Mouse (Mus musculus) limb, embryonic 12.5 days (tissue): Measurements from ENCODE around the gene Cdh10. TPM values are rescaled to one million over a fixed set of nuclear protein-coding genes. Genes with fewer than 3 reads are reported as not detected.

ENCODE experiments used
- ATAC-seq: fragments of 200-750 bp; cut with Nextera tagmentation; 2 replicates; pipeline ENCODE4 v1.8.0; 2017; ENCODE audit warnings: low read depth, moderate TSS enrichment; ENCODE audit not compliant: insufficient number of reproducible peaks, insufficient read depth, low FRiP score, low TSS enrichment
- H3K27ac ChIP-seq: fragments of 300-500 bp; sonication (generic); 2 replicates; pipeline ENCODE4 v1.5.1; 2016; ENCODE audit warnings: mild to moderate bottlenecking, moderate library complexity
- H3K27me3 ChIP-seq: fragments of 300-500 bp; sonication (generic); 2 replicates; pipeline ENCODE4 v1.6.1; 2016; ENCODE audit warnings: mild to moderate bottlenecking, moderate library complexity
- H3K36me3 ChIP-seq: fragments of 300-500 bp; sonication (generic); 2 replicates; pipeline ENCODE4 v1.6.1; 2016; ENCODE audit warnings: mild to moderate bottlenecking, moderate library complexity
- H3K4me1 ChIP-seq: fragments of 300-500 bp; sonication (generic); replicated peaks from 2 replicates; pipeline ENCODE4 v1.6.1; 2016
- H3K4me2 ChIP-seq: fragments of 300-500 bp; sonication (generic); 2 replicates; pipeline ENCODE4 v1.6.1; 2016; ENCODE audit warnings: mild to moderate bottlenecking, moderate library complexity
- H3K4me3 ChIP-seq: fragments of 300-500 bp; sonication (generic); replicated peaks from 2 replicates; pipeline ENCODE4 v1.5.1; 2016; ENCODE audit warnings: mild to moderate bottlenecking
- H3K9ac ChIP-seq: fragments of 300-500 bp; sonication (generic); replicated peaks from 2 replicates; pipeline ENCODE4 v1.6.1; 2016; ENCODE audit warnings: mild to moderate bottlenecking, moderate library complexity
- H3K9me3 ChIP-seq: fragments of 300-500 bp; sonication (generic); 2 replicates; pipeline ENCODE4 v1.6.1; 2016; ENCODE audit warnings: mild to moderate bottlenecking, moderate library complexity
- WGBS: fragments of 180-500 bp; shearing (Covaris S2); methylation state at CpG from one replicate; pipeline ENCODE4 v1.1.7; 2016; 5-methylcytosine and 5-hydroxymethylcytosine counted together
- polyA plus RNA-seq: library from polyadenylated mRNA; unstranded; fragments of >200 nt; fragmentation: Nextera tagmentation; extraction: Ambion mirVana; gene quantifications from 2 replicates; pipeline ENCODE4 v1.2.1, GENCODE M21; 2016

The Cdh10 gene
- polyA plus RNA-seq, 1 experiment from 2014 or later, result 3.1 TPM

DNA sequence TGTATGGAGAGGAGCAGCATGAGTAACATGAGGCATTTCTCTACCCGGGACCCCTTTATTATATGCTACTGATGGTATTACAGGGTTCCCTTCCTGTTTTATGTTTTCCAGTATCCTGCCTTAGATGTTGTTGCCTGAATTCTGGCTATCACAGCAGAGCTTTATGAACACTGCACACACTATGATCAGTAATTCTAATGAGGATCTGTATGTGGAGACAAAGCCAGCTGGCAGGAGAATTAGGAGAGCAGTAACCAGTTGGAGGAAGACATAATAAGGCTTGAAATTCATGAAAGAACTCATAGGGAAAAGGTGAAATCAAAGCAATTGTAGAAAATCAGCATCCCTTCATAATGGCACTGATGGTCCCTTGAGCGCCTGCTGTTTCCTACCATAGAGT is 51.1 kb downstream of the Cdh10 start:
- ATAC-seq, result no peak
- WGBS, result 84% methylated on average over 2 of the region's 2 CpGs
- Histone ChIP-seq H3K9me3 (no peaks in the 10 kb centered on the region), H3K27ac (no peak overlapping the region), H3K36me3 (no peaks in the 10 kb centered on the region), H3K4me2 (no peak overlapping the region), H3K4me3 (no peak overlapping the region), H3K4me1 (no peaks in the 10 kb centered on the region), H3K27me3 (no peaks in the 10 kb centered on the region), H3K9ac (no peak overlapping the region)

GRCm38 (mm10) chr15:18881467-18881866 is 62.7 kb downstream of the Cdh10 start:
- no peaks in the 10 kb centered on the region for H3K9me3 ChIP-seq
- H3K27me3 ChIP-seq, result no peaks in the 10 kb centered on the region
- no peak overlapping the region for H3K9ac ChIP-seq
- ATAC-seq, result no peak
- no peak overlapping the region for H3K4me3 ChIP-seq
- H3K36me3 ChIP-seq, result no peaks in the 10 kb centered on the region
- H3K4me2 ChIP-seq, result no peak overlapping the region
- WGBS, result 78% methylated on average over 5 of the region's 5 CpGs
- no peak overlapping the region for H3K27ac ChIP-seq
- no peaks in the 10 kb centered on the region for H3K4me1 ChIP-seq

DNA sequence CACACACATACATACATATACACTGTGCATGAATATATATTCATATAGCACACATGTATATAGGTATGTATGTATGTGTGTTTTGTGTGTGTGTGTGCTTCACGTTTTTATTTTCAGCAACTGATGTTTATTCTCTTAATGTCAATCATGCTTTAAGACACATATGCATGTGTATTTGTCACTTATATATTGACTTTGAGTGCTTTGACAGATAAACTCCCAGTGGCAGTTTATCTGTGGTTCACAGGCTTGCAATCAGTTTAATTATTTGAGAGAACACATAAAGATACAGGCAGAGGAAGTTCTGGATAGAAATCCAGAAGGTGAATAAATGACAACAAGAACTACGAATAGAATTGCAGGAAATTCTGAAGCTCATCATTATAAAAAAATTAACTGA is 67.9 kb downstream of the Cdh10 start:
- Histone ChIP-seq H3K27ac (no peak overlapping the region), H3K4me1 (no peaks in the 10 kb centered on the region), H3K4me2 (no peak overlapping the region), H3K9me3 (no peaks in the 10 kb centered on the region), H3K4me3 (no peak overlapping the region), H3K27me3 (no peaks in the 10 kb centered on the region), H3K36me3 (no peaks in the 10 kb centered on the region), H3K9ac (no peak overlapping the region)
- WGBS, result 78% methylated on average over 2 of the region's 2 CpGs
- no peak for ATAC-seq

DNA sequence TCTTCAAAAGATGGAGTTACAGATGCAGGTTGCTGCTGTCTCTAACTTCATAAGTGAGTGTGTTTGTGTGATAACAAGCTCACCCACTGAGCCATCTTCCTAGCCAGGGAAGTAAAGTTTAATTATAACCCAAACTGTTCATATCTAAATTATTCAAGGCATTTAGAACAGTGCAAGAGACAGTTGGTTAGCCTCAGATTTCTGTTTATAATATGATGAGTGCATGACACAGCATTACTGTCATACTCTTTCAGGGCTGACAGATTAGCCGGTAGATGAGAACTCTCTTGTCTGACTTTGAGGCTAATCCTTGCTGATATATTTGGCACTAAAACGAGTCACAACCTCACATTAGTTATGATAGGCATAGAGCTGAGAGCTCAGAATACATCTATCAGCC is 70.2 kb downstream of the Cdh10 start:
- no peaks in the 10 kb centered on the region for H3K9me3 ChIP-seq
- no peak overlapping the region for H3K9ac ChIP-seq
- no peaks in the 10 kb centered on the region for H3K4me1 ChIP-seq
- H3K4me2 ChIP-seq, result no peak overlapping the region
- H3K36me3 ChIP-seq, result no peaks in the 10 kb centered on the region
- no peak overlapping the region for H3K27ac ChIP-seq
- no peak overlapping the region for H3K4me3 ChIP-seq
- 79% methylated on average over 2 of the region's 2 CpGs for WGBS
- H3K27me3 ChIP-seq, result no peaks in the 10 kb centered on the region
- ATAC-seq, result no peak

DNA sequence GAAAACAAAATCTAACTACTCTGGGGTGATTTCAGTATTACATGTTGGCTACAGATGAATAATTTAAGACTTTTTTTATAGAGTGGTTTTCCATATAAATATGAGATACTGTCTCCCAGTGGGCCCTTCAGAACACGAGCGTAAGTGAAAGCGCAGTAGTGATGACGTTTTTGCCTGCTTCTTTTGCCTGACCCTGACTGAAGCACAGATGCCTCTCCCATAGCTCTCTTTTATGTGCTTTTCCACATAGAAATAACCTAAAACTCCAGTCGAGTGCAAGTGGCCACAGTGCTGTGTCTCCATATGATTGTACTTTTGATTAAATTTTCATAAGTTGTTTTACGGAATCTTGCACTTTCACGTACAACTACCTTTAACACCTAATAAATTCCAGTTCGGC is 71.6 kb downstream of the Cdh10 start:
- Histone ChIP-seq H3K4me1 (no peaks in the 10 kb centered on the region), H3K27ac (no peak overlapping the region), H3K27me3 (no peaks in the 10 kb centered on the region), H3K36me3 (no peaks in the 10 kb centered on the region), H3K9me3 (no peaks in the 10 kb centered on the region), H3K4me3 (no peak overlapping the region), H3K9ac (no peak overlapping the region), H3K4me2 (no peak overlapping the region)
- WGBS, result 61% methylated on average over 8 of the region's 8 CpGs
- no peak for ATAC-seq

GRCm38 (mm10) chr15:18900776-18901175 is 82.0 kb downstream of the Cdh10 start:
- no peak overlapping the region for H3K27ac ChIP-seq
- H3K9me3 ChIP-seq, result no peaks in the 10 kb centered on the region
- H3K4me1 ChIP-seq, result no peaks in the 10 kb centered on the region
- ATAC-seq, result no peak
- H3K27me3 ChIP-seq, result no peaks in the 10 kb centered on the region
- H3K4me2 ChIP-seq, result no peak overlapping the region
- H3K9ac ChIP-seq, result no peak overlapping the region
- no peak overlapping the region for H3K4me3 ChIP-seq
- no peaks in the 10 kb centered on the region for H3K36me3 ChIP-seq

DNA sequence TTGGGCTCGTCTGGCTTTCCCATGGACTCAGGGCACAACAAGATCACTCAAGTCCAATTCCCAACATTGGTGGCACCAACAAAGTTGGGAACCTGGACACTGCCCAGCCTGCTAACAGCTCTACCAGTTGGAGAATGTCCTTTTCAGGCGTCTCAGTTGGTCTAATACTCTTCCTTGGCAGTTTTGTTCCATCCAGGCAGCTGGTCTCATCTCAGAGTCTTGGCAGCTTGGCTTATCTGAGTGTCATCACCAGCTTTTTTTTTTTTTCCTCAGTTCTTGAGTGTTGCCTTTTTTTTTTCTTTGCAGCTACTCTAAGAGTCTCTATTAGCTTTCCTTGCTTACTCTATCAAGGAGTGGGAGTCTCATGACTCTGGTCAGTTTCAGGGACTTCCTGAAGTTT is 85.4 kb downstream of the Cdh10 start:
- Histone ChIP-seq H3K9ac (no peak overlapping the region), H3K36me3 (no peaks in the 10 kb centered on the region), H3K4me2 (no peak overlapping the region), H3K4me1 (no peaks in the 10 kb centered on the region), H3K4me3 (no peak overlapping the region), H3K9me3 (no peaks in the 10 kb centered on the region), H3K27ac (no peak overlapping the region), H3K27me3 (no peaks in the 10 kb centered on the region)
- ATAC-seq, result no peak
- WGBS, result 65% methylated on average over 2 of the region's 2 CpGs

DNA sequence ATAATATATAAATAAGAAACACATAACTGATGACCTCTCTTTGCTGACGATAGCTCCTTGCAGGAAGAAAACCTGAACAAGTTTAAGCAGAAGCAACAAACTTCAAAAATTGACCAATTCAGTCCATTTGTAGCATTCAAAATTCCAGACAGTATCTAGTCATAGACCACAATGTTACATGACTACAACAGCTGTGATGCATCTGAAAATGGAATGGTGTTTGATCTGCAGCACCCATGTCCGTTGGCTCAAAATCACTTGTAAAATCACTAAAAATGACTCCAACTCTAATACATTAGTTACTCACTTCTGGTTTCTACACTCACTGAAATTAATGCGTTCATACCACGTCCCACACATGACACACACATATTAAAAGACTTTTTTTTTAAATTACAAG is 91.9 kb downstream of the Cdh10 start:
- H3K27ac ChIP-seq, result no peak overlapping the region
- H3K4me2 ChIP-seq, result no peak overlapping the region
- no peaks in the 10 kb centered on the region for H3K27me3 ChIP-seq
- ATAC-seq, result no peak
- no peaks in the 10 kb centered on the region for H3K36me3 ChIP-seq
- no peak overlapping the region for H3K9ac ChIP-seq
- 87% methylated on average over 4 of the region's 4 CpGs for WGBS
- no peak overlapping the region for H3K4me3 ChIP-seq
- no peaks in the 10 kb centered on the region for H3K9me3 ChIP-seq
- no peaks in the 10 kb centered on the region for H3K4me1 ChIP-seq

GRCm38 (mm10) chr15:18925392-18926117 is 106.8 kb downstream of the Cdh10 start:
- H3K36me3 ChIP-seq, result no peaks in the 10 kb centered on the region
- no peak overlapping the region for H3K4me2 ChIP-seq
- no peaks in the 10 kb centered on the region for H3K4me1 ChIP-seq
- no peaks in the 10 kb centered on the region for H3K9me3 ChIP-seq
- no peaks in the 10 kb centered on the region for H3K27me3 ChIP-seq
- ATAC-seq, result no peak
- no peak overlapping the region for H3K4me3 ChIP-seq
- 84% methylated on average over 1 of the region's 1 CpGs for WGBS
- no peak overlapping the region for H3K9ac ChIP-seq
- no peak overlapping the region for H3K27ac ChIP-seq

GRCm38 (mm10) chr15:18926964-18927363 is 108.2 kb downstream of the Cdh10 start:
- no peaks in the 10 kb centered on the region for H3K36me3 ChIP-seq
- ATAC-seq, result no peak
- no peak overlapping the region for H3K4me3 ChIP-seq
- H3K9ac ChIP-seq, result no peak overlapping the region
- H3K4me2 ChIP-seq, result no peak overlapping the region
- H3K4me1 ChIP-seq, result no peaks in the 10 kb centered on the region
- no peaks in the 10 kb centered on the region for H3K9me3 ChIP-seq
- WGBS, result 85% methylated on average over 2 of the region's 2 CpGs
- no peaks in the 10 kb centered on the region for H3K27me3 ChIP-seq
- H3K27ac ChIP-seq, result no peak overlapping the region

DNA sequence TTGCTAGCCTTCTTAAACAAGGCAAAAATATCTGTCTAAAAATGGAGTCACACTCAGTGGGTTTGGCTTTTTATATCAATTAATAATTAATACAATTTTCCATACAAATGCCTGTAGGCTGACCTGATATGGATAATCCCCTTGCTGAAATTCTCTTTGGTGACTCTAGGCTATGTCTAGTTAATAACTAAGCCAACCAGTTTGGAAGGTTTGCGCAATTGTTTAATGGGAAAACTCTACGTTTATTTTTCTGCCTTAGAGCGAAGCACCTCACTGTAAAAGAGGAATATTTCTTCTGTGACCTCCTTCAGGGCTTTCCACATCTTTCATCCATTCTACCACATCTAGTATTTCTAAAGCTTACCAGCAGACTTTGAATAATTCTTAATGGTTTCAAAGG is 133.5 kb downstream of the Cdh10 start:
- Histone ChIP-seq H3K9ac (no peak overlapping the region), H3K36me3 (no peaks in the 10 kb centered on the region), H3K27ac (no peak overlapping the region), H3K4me2 (no peak overlapping the region), H3K4me1 (no peaks in the 10 kb centered on the region), H3K4me3 (no peak overlapping the region), H3K9me3 (no peaks in the 10 kb centered on the region), H3K27me3 (no peaks in the 10 kb centered on the region)
- no peak for ATAC-seq
- 90% methylated on average over 3 of the region's 3 CpGs for WGBS

DNA sequence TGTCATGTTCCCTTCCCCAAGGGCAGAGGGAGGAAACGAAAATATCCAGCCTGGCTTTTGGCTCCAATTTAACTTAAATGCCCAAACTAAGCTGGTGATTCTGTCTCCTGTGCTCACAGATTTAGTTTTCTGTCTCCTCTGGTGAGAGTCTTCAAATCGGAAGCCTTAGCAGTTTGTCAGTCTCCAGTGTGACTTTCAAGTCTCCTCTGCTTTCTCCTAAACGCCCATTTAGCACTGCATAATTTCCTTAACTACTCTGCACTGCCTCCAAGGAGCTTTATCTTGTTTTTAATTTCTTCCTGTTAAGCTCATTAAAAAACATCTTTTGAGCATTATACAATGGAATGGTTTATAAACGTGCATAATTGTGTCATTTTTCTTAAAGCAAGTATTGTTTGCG is 156.3 kb downstream of the Cdh10 start:
- Histone ChIP-seq H3K4me1 (no peaks in the 10 kb centered on the region), H3K9me3 (no peaks in the 10 kb centered on the region)
- WGBS, result 52% methylated on average over 5 of the region's 5 CpGs

More for the DNA sequence above, 156.3 kb downstream of the Cdh10 start:
- Histone ChIP-seq H3K27me3 (no peaks in the 10 kb centered on the region), H3K27ac (no peak overlapping the region), H3K36me3 (no peaks in the 10 kb centered on the region), H3K4me3 (no peak overlapping the region), H3K4me2 (no peak overlapping the region), H3K9ac (no peak overlapping the region)
- ATAC-seq, result no peak
